Mouse (Mus musculus): ENCODE results near the gene Rad54l.

- TF ChIP-seq CTCF (IDR thresholded peaks at IDR 0.05; ENCODE audit: low read depth) (no peak), EP300 (IDR thresholded peaks at IDR 0.05; ENCODE audit: low read depth) (no peak)
Measured at GRCm38 (mm10) chr4:116110695-116111094, 12.8 kb downstream of the Rad54l start.
